Mouse (Mus musculus): Measurements from ENCODE around the gene Lpo. TPM values are rescaled to one million over a fixed set of nuclear protein-coding genes. Genes with fewer than 3 reads are reported as not detected.

Lpo gene
- polyA plus RNA-seq, 1 experiment, result not detected

DNA sequence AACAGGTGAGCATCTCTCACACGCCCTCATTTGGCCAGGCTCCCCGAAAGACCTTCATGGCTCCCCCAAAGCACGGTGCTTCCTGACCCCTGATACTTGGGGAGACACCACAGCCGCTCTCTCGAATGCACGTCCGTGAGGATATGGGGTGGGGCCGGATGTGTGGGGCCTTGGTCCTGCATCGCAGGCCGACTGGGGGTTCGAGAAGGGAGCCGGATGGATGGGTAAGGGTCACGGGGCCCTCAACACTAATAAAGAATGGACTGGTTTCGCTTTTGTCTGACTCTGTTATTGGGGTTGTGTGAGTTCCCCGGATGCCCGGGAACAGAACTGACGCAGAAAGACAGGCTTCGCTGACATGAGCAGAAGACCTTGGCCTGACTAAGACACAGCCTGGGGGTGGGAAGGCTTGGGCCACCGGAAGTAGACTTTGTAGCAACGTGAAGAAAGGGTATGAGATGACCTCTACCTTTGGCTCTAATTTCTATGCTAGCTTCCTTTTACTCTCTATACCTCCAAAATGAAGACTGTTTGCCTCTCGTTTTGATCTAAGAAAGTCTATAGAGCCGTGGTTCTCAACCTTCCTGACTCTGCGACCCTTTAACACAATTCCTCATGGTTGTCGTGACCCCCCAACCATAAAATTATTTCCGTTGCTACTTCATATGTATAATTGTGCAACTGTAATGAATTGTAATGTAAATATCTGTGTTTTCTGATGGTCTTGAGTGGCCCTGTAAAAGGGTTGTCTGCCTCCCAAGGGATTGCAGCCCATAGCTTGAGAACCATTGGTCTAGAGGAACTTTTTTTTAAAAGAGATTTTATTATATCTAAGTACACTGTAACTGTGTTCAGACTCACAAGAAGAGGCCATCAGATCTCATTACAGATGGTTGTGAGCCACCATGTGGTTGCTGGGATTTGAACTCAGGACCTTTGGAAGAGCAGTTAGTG is 70.8 kb downstream of the Lpo start:
- H3K27ac ChIP-seq (replicated peaks; ENCODE audit: low read depth, low read length), result peak overlapping the region; percentile 63
- H3K4me1 ChIP-seq (ENCODE audit: control insufficient read depth, insufficient read depth, insufficient read length, low read length), result no peaks in the 10 kb centered on the region
- peak overlapping the region; percentile 55 for H3K4me3 ChIP-seq (ENCODE audit: insufficient read depth, low read depth, low read length)

Other genes with a start within 250 kb of the Lpo start
- 5.8 TPM in 2 replicates for gene Mtmr4, start 236.1 kb downstream of the Lpo start, polyA plus RNA-seq (2012; ENCODE audit: insufficient read depth, insufficient read length, missing spikeins)
- not detected in 2 replicates for gene Hsf5, start 211.1 kb downstream of the Lpo start, polyA plus RNA-seq (2012; ENCODE audit: insufficient read depth, insufficient read length, missing spikeins)
- gene Rnf43, start 165.6 kb downstream of the Lpo start, polyA plus RNA-seq (2012; ENCODE audit: insufficient read depth, insufficient read length, missing spikeins), result not detected in 2 replicates
- gene Supt4a, start 90.7 kb downstream of the Lpo start, polyA plus RNA-seq (2012; ENCODE audit: insufficient read depth, insufficient read length, missing spikeins), result 90.3 and 97.1 TPM in 2 replicates
- not detected in 2 replicates for gene Tspoap1, start 67.7 kb downstream of the Lpo start, polyA plus RNA-seq (2012; ENCODE audit: insufficient read depth, insufficient read length, missing spikeins)
- gene Mpo, start 34.7 kb downstream of the Lpo start, polyA plus RNA-seq (2012; ENCODE audit: insufficient read depth, insufficient read length, missing spikeins), result not detected in 2 replicates
- 1.8 and 3.1 TPM in 2 replicates for gene Mks1, start 24.9 kb upstream of the Lpo start, polyA plus RNA-seq (2012; ENCODE audit: insufficient read depth, insufficient read length, missing spikeins)
- gene Epx, start 47.2 kb upstream of the Lpo start, polyA plus RNA-seq (2012; ENCODE audit: insufficient read depth, insufficient read length, missing spikeins), result not detected in 2 replicates
- gene Olfr462, start 64.0 kb upstream of the Lpo start, polyA plus RNA-seq (2012; ENCODE audit: insufficient read depth, insufficient read length, missing spikeins), result not detected in 2 replicates
- not detected in 2 replicates for gene Olfr463, start 69.1 kb upstream of the Lpo start, polyA plus RNA-seq (2012; ENCODE audit: insufficient read depth, insufficient read length, missing spikeins)
- not detected in 2 replicates for gene Olfr464, start 92.7 kb upstream of the Lpo start, polyA plus RNA-seq (2012; ENCODE audit: insufficient read depth, insufficient read length, missing spikeins)
- gene Dynll2, start 159.2 kb upstream of the Lpo start, polyA plus RNA-seq (2012; ENCODE audit: insufficient read depth, insufficient read length, missing spikeins), result 152 and 166 TPM in 2 replicates
- gene Srsf1, start 219.1 kb upstream of the Lpo start, polyA plus RNA-seq (2012; ENCODE audit: insufficient read depth, insufficient read length, missing spikeins), result 52.3 and 109 TPM in 2 replicates
- 17.3 and 19.7 TPM in 2 replicates for gene Vezf1, start 240.0 kb upstream of the Lpo start, polyA plus RNA-seq (2012; ENCODE audit: insufficient read depth, insufficient read length, missing spikeins)

All from brown adipose tissue, adult 24 weeks (tissue).